Mouse (Mus musculus) kidney, adult 18-20 months (tissue): ENCODE measurements around the gene Med22.

Experiments used
- DNase-seq: peaks from one replicate; pipeline ENCODE4 v3.0.0; 2021

Gene Med22

GRCm38 (mm10) chr2:26862856-26863255 lies 47.6 kb downstream of the Med22 start:
- no peak for DNase-seq
